Mouse (Mus musculus) CH12.LX (cell line): ENCODE data around the gene Abcf2.

Experiments
- CHD1 ChIP-seq: IDR thresholded peaks from 2 replicates; pipeline ENCODE4 v1.6.1; 2012; ENCODE audit warnings: low read depth, low read length, improper control_type of control experiment, inconsistent platforms
- CTCF ChIP-seq, 2 experiments: IDR thresholded peaks in 1 of 2; conservative IDR thresholded peaks in 1 of 2; 2 replicates each; pipeline ENCODE4 v1.5.1; 2011 to 2012; ENCODE audit warnings: low read depth in 2 of 2, low read length in 2 of 2, improper control_type of control experiment in 1 of 2, inconsistent platforms in 1 of 2, mild to moderate bottlenecking in 1 of 2, moderate library complexity in 1 of 2
- EP300 ChIP-seq: IDR thresholded peaks from 2 replicates; pipeline ENCODE4 v1.6.1; 2011; ENCODE audit warnings: low read length, improper control_type of control experiment
- HCFC1 ChIP-seq: IDR thresholded peaks from 2 replicates; pipeline ENCODE4 v1.6.1; 2012; ENCODE audit warnings: low read depth, mild to moderate bottlenecking, inconsistent platforms, low read length, improper control_type of control experiment
- KAT2A ChIP-seq: IDR thresholded peaks from 2 replicates; pipeline ENCODE4 v1.6.1; 2012; ENCODE audit warnings: low read length, improper control_type of control experiment, inconsistent platforms; ENCODE audit not compliant: insufficient replicate concordance
- MAFK ChIP-seq: IDR thresholded peaks from 2 replicates; pipeline ENCODE4 v1.6.1; 2011; ENCODE audit warnings: low read length, improper control_type of control experiment; ENCODE audit not compliant: insufficient replicate concordance
- MYC ChIP-seq: IDR thresholded peaks from 2 replicates; pipeline ENCODE4 v1.6.1; 2011; ENCODE audit warnings: low read depth, mild to moderate bottlenecking, improper control_type of control experiment, low read length
- POLR2A ChIP-seq: IDR thresholded peaks from 2 replicates; pipeline ENCODE4 v1.6.1; 2011; ENCODE audit warnings: low read depth, mild to moderate bottlenecking, improper control_type of control experiment, low read length
- POLR2AphosphoS2 ChIP-seq: IDR thresholded peaks from 2 replicates; pipeline ENCODE4 v1.6.1; 2011; ENCODE audit warnings: low read depth, low read length, improper control_type of control experiment
- SMC3 ChIP-seq: IDR thresholded peaks from 2 replicates; pipeline ENCODE4 v1.6.1; 2011; ENCODE audit warnings: low read depth, low read length, improper control_type of control experiment
- UBTF ChIP-seq: IDR thresholded peaks from 2 replicates; pipeline ENCODE4 v1.6.1; 2012; ENCODE audit warnings: low read depth, mild to moderate bottlenecking, inconsistent platforms, low read length, improper control_type of control experiment, moderate library complexity

GRCm38 (mm10) chr5:24527780-24528179 is 49.5 kb downstream of the Abcf2 start:
- TF ChIP-seq CTCF (conservative IDR thresholded peaks at IDR 0.05 in 1 of 2, IDR thresholded peaks at IDR 0.05 in 1 of 2; ENCODE audit: low read depth in 2 of 2, low read length in 2 of 2) (no peak), HCFC1 (no peak), POLR2A (no peak), CHD1 (no peak), POLR2AphosphoS2 (no peak), KAT2A (no peak), UBTF (no peak), MYC (no peak), MAFK (no peak), EP300 (no peak), SMC3 (no peak)
